Mouse (Mus musculus) lung, embryonic 15.5 days (tissue): ENCODE measurements around the gene Rasl10a. TPM values are rescaled to one million over a fixed set of nuclear protein-coding genes. Genes with fewer than 3 reads are reported as not detected.
A peak's percentile ranks its signal among the peaks of the same experiment; 100 is the strongest.

Experiments used
- ATAC-seq: fragments of 200-750 bp; cut with Nextera tagmentation; 2 replicates; pipeline ENCODE4 v1.8.0; 2017; ENCODE audit warnings: moderate number of reproducible peaks, borderline replicate concordance; ENCODE audit not compliant: low FRiP score, low TSS enrichment; ENCODE audit errors: extremely low read depth
- H3K27ac ChIP-seq: fragments of 300-500 bp; sonication (generic); 2 replicates; pipeline ENCODE4 v1.5.1; 2015; ENCODE audit warnings: moderate library complexity, mild to moderate bottlenecking, inconsistent platforms
- H3K27me3 ChIP-seq: fragments of 300-500 bp; sonication (generic); 2 replicates; pipeline ENCODE4 v1.6.1; 2015; ENCODE audit warnings: inconsistent platforms
- H3K36me3 ChIP-seq: fragments of 300-500 bp; sonication (generic); 2 replicates; pipeline ENCODE4 v1.6.1; 2015; ENCODE audit warnings: inconsistent platforms
- H3K4me1 ChIP-seq: fragments of 300-500 bp; sonication (generic); 2 replicates; pipeline ENCODE4 v1.6.1; 2015; ENCODE audit warnings: inconsistent platforms
- H3K4me2 ChIP-seq: fragments of 300-500 bp; sonication (generic); 2 replicates; pipeline ENCODE4 v1.6.1; 2015; ENCODE audit warnings: inconsistent platforms, mild to moderate bottlenecking, moderate library complexity
- H3K4me3 ChIP-seq: fragments of 300-500 bp; sonication (generic); 2 replicates; pipeline ENCODE4 v1.5.1; 2015; ENCODE audit warnings: mild to moderate bottlenecking, inconsistent platforms
- H3K9ac ChIP-seq: fragments of 300-500 bp; sonication (generic); 2 replicates; pipeline ENCODE4 v1.6.1; 2015; ENCODE audit warnings: inconsistent platforms
- H3K9me3 ChIP-seq: fragments of 300-500 bp; sonication (generic); 2 replicates; pipeline ENCODE4 v1.6.1; 2016; ENCODE audit warnings: inconsistent platforms
- WGBS: fragments of 180-500 bp; shearing (Covaris S2); methylation state at CpG from one replicate; pipeline ENCODE4 v1.1.7; 2015; 5-methylcytosine and 5-hydroxymethylcytosine counted together
- polyA plus RNA-seq: library from polyadenylated mRNA; unstranded; fragments of >200 nt; fragmentation: Nextera tagmentation; extraction: Ambion mirVana; gene quantifications from 2 replicates; pipeline ENCODE4 v1.2.1, GENCODE M21; 2015

The Rasl10a gene
- polyA plus RNA-seq: 0.57 and 0.59 TPM in 2 replicates

- Histone ChIP-seq H3K9me3 (no peaks in the 10 kb centered on the region), H3K9ac (peak within 1 kb of the TSS; percentile 41), H3K4me1 (peaks cover 41% of the 10 kb centered on the region), H3K4me3 (peak within 1 kb of the TSS; percentile 47), H3K36me3 (no peaks in the 10 kb centered on the region), H3K4me2 (peak within 1 kb of the TSS; percentile 93), H3K27me3 (peaks cover 83% of the 10 kb centered on the region), H3K27ac (no peak within 1 kb of the TSS)
- WGBS: 1% methylated on average over 77 of the region's 77 CpGs
- ATAC-seq: no peak
These were observed at the start of gene Rasl10a for GRCm38 (mm10) chr11:5057856-5058641. Rasl10a (plus strand) TSS chr11:5058128.

- Histone ChIP-seq H3K4me2 (no peak overlapping the region), H3K27ac (no peak overlapping the region), H3K36me3 (peaks cover 14% of the 10 kb centered on the region; the same call in 1 of the 2 replicates), H3K9ac (no peak overlapping the region), H3K4me3 (no peak overlapping the region), H3K27me3 (no peaks in the 10 kb centered on the region), H3K9me3 (no peaks in the 10 kb centered on the region), H3K4me1 (no peaks in the 10 kb centered on the region)
- ATAC-seq: no peak
- 62% methylated on average over 3 of the region's 3 CpGs for WGBS
These were observed 49.1 kb upstream of the Rasl10a start for GRCm38 (mm10) chr11:5008867-5009266.

- H3K27me3 ChIP-seq: no peaks in the 10 kb centered on the region
- no peaks in the 10 kb centered on the region for H3K4me1 ChIP-seq
- WGBS: 65% methylated on average over 3 of the region's 3 CpGs
- no peak for ATAC-seq
- H3K27ac ChIP-seq: no peak overlapping the region
- H3K4me3 ChIP-seq: no peak overlapping the region
- H3K4me2 ChIP-seq: no peak overlapping the region
- H3K9ac ChIP-seq: no peak overlapping the region
- H3K36me3 ChIP-seq: peaks cover 18% of the 10 kb centered on the region; the same call in 1 of the 2 replicates
- H3K9me3 ChIP-seq: no peaks in the 10 kb centered on the region
These were observed 48.4 kb upstream of the Rasl10a start for GRCm38 (mm10) chr11:5009354-5010074.

DNA sequence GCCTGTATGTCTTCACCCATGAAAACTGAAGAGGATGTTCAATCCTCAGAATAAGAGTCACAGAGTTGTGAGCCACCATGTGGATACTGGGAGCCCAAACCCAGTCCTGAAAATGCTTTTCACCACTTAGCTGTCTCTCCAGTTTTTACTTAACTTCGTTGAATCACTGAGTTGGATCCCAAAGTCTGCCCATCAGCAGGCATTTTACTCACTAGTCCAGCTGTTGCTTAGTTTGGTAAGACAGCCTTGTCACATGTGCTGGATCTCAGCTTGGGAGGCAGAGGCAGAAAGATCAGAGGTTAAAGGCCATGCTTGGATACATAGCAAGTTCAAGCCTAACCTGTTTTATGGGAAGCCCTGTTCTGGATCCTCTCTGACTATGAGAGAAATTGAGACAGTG is 47.7 kb upstream of the Rasl10a start:
- no peaks in the 10 kb centered on the region for H3K27me3 ChIP-seq
- H3K4me2 ChIP-seq: no peak overlapping the region
- H3K36me3 ChIP-seq: peaks cover 18% of the 10 kb centered on the region; the same call in 1 of the 2 replicates
- H3K9me3 ChIP-seq: no peaks in the 10 kb centered on the region
- H3K27ac ChIP-seq: no peak overlapping the region
- no peak overlapping the region for H3K9ac ChIP-seq
- no peak overlapping the region for H3K4me3 ChIP-seq
- 88% methylated on average over 1 of the region's 1 CpGs for WGBS
- no peaks in the 10 kb centered on the region for H3K4me1 ChIP-seq
- ATAC-seq: no peak

DNA sequence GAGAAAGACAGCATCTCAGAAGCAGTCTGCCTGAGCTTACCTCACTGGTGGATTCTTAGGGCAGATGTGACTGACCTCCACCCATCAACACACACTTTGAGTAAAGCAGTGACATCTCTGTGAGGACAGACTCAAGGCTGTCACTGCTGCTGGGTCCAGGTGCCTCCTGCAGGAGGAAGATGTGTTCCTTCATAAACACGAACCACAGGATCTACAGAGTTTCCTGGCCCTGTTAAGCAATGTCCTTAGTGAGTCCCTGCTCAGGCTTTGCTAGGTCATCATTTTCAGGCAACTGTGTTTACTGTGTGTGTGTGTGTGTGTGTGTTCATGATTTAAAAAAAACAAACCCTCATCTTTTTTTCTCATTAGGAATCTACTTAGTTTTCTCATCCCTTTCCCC is 46.4 kb upstream of the Rasl10a start:
- no peaks in the 10 kb centered on the region for H3K9me3 ChIP-seq
- no peak overlapping the region for H3K9ac ChIP-seq
- H3K4me2 ChIP-seq: no peak overlapping the region
- H3K36me3 ChIP-seq: peaks cover 26% of the 10 kb centered on the region
- no peaks in the 10 kb centered on the region for H3K27me3 ChIP-seq
- ATAC-seq: no peak
- WGBS: 68% methylated on average over 1 of the region's 1 CpGs
- no peak overlapping the region for H3K27ac ChIP-seq
- H3K4me3 ChIP-seq: no peak overlapping the region
- no peaks in the 10 kb centered on the region for H3K4me1 ChIP-seq

DNA sequence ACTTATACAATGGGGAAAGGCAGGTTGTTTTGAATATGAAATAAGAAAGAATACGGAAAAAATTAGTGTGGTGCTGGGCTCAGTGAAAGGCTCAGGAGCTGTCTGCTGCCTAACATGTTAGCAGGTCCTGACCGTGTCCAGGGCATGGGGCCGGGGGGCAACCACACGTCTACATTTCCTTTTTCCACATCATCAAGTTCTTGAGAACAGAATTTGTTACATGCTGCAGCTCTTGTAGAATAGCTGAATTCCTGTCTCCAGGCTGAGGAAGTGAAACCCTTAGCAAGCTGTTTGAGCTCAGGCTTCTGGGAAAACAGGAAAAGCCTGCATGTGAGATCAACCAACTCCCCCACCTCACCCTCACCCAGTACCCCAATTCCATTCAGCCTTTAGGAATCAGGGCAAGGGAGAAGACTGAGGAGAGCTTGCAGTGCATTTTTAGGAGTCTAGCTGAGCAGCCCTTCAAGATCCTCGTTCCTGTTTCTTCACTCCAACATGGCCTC is 45.7 kb upstream of the Rasl10a start:
- 78% methylated on average over 5 of the region's 5 CpGs for WGBS
- H3K36me3 ChIP-seq: peaks cover 33% of the 10 kb centered on the region
- H3K27ac ChIP-seq: no peak overlapping the region

DNA sequence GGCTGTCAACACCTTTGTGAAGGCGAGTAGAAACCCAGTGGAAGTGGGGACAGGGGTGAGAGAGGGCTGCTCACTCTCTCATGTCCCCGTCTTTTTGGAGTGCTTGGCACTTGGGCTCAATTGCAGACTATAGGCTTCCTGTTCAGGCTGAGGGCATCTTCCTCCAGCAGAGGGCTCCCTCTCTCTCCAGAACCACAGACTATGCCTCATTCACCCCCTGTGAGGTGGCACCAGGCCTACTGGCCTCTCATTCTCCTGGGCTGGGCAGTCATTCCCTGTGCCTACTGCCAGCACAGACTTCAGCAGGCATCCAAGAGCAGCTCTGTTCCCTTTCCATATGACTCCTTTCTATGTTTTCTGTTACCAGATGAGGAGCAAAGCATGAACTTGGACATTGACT is 42.2 kb upstream of the Rasl10a start:
- Histone ChIP-seq H3K4me1 (no peaks in the 10 kb centered on the region), H3K27ac (no peak overlapping the region), H3K4me3 (no peak overlapping the region), H3K27me3 (no peaks in the 10 kb centered on the region), H3K9ac (no peak overlapping the region), H3K36me3 (peaks cover 57% of the 10 kb centered on the region), H3K9me3 (no peaks in the 10 kb centered on the region), H3K4me2 (no peak overlapping the region)
- WGBS: 45% methylated on average over 2 of the region's 2 CpGs
- no peak for ATAC-seq

More for the DNA sequence above, 45.7 kb upstream of the Rasl10a start:
- ATAC-seq: no peak
- Histone ChIP-seq H3K27me3 (no peaks in the 10 kb centered on the region), H3K9ac (no peak overlapping the region), H3K9me3 (no peaks in the 10 kb centered on the region), H3K4me2 (no peak overlapping the region), H3K4me3 (no peak overlapping the region), H3K4me1 (no peaks in the 10 kb centered on the region)

- H3K9ac ChIP-seq: no peak overlapping the region
- H3K36me3 ChIP-seq: peaks cover 58% of the 10 kb centered on the region
- no peak overlapping the region for H3K27ac ChIP-seq
- no peaks in the 10 kb centered on the region for H3K27me3 ChIP-seq
- no peak overlapping the region for H3K4me3 ChIP-seq
- no peak for ATAC-seq
- H3K9me3 ChIP-seq: no peaks in the 10 kb centered on the region
- H3K4me2 ChIP-seq: no peak overlapping the region
- H3K4me1 ChIP-seq: no peaks in the 10 kb centered on the region
- 82% methylated on average over 5 of the region's 5 CpGs for WGBS
These were observed 41.6 kb upstream of the Rasl10a start for GRCm38 (mm10) chr11:5016286-5016685.

GRCm38 (mm10) chr11:5017506-5017905 is 40.4 kb upstream of the Rasl10a start:
- no peak for ATAC-seq
- Histone ChIP-seq H3K4me2 (no peak overlapping the region), H3K36me3 (peaks cover 62% of the 10 kb centered on the region), H3K4me1 (no peaks in the 10 kb centered on the region), H3K4me3 (no peak overlapping the region), H3K27me3 (no peaks in the 10 kb centered on the region), H3K27ac (no peak overlapping the region), H3K9ac (no peak overlapping the region), H3K9me3 (no peaks in the 10 kb centered on the region)
- WGBS: 66% methylated on average over 6 of the region's 6 CpGs

- Histone ChIP-seq H3K27me3 (no peaks in the 10 kb centered on the region), H3K27ac (no peak overlapping the region), H3K4me1 (no peaks in the 10 kb centered on the region), H3K36me3 (peaks cover 41% of the 10 kb centered on the region), H3K4me2 (no peak overlapping the region), H3K9ac (no peak overlapping the region), H3K4me3 (no peak overlapping the region), H3K9me3 (no peaks in the 10 kb centered on the region)
- no peak for ATAC-seq
- 100% methylated on average over 1 of the region's 1 CpGs for WGBS
These were observed 32.8 kb upstream of the Rasl10a start for GRCm38 (mm10) chr11:5025108-5025507.

GRCm38 (mm10) chr11:5028228-5028627 is 29.7 kb upstream of the Rasl10a start:
- no peaks in the 10 kb centered on the region for H3K9me3 ChIP-seq
- H3K36me3 ChIP-seq: peaks cover 57% of the 10 kb centered on the region
- no peak overlapping the region for H3K27ac ChIP-seq
- H3K4me1 ChIP-seq: no peaks in the 10 kb centered on the region
- no peak overlapping the region for H3K9ac ChIP-seq
- no peaks in the 10 kb centered on the region for H3K27me3 ChIP-seq
- no peak overlapping the region for H3K4me3 ChIP-seq
- no peak for ATAC-seq
- no peak overlapping the region for H3K4me2 ChIP-seq
- WGBS: 92% methylated on average over 7 of the region's 7 CpGs

- H3K9me3 ChIP-seq: no peaks in the 10 kb centered on the region
- peaks cover 66% of the 10 kb centered on the region for H3K36me3 ChIP-seq
- H3K27me3 ChIP-seq: no peaks in the 10 kb centered on the region
- WGBS: 92% methylated on average over 10 of the region's 10 CpGs
- no peak overlapping the region for H3K9ac ChIP-seq
- H3K4me3 ChIP-seq: no peak overlapping the region
- no peak overlapping the region for H3K27ac ChIP-seq
- no peaks in the 10 kb centered on the region for H3K4me1 ChIP-seq
- H3K4me2 ChIP-seq: no peak overlapping the region
- no peak for ATAC-seq
These were observed 25.2 kb upstream of the Rasl10a start for GRCm38 (mm10) chr11:5032706-5033105.
